Mouse (Mus musculus): ENCODE results near the gene Prpf8. TPM values are rescaled to one million over a fixed set of nuclear protein-coding genes. Genes with fewer than 3 reads are reported as not detected.

The Prpf8 gene
- polyA plus RNA-seq, 1 experiment from 2014 or later, result 65.0 TPM

GRCm38 (mm10) chr11:75508904-75509303 lies 22.3 kb downstream of the Prpf8 start:
- Histone ChIP-seq H3K27me3 (ENCODE audit: control insufficient read depth, insufficient read depth, low read length) (no peaks in the 10 kb centered on the region), H3K27ac (ENCODE audit: low read depth, low read length) (no peak overlapping the region), H3K9me3 (ENCODE audit: control insufficient read depth, low read length) (no peaks in the 10 kb centered on the region), H3K36me3 (ENCODE audit: control insufficient read depth, insufficient read depth, low read length) (peaks cover 46% of the 10 kb centered on the region), H3K4me2 (ENCODE audit: low read depth, low read length) (no peak overlapping the region), H3K9ac (replicated peaks; ENCODE audit: low read depth, low read length) (no peak overlapping the region), H3K4me1 (ENCODE audit: control insufficient read depth, insufficient read depth, low read length) (peaks cover 8% of the 10 kb centered on the region; the same call in 1 of the 2 replicates), H3K4me3 (ENCODE audit: low read depth, low read length) (no peak overlapping the region)
- 79% methylated on average over 8 of the region's 8 CpGs for WGBS
- ATAC-seq (ENCODE audit: low read depth), result no peak

- Histone ChIP-seq H3K9ac (replicated peaks; ENCODE audit: low read depth, low read length) (peak within 1 kb of the TSS; percentile 52), H3K27ac (ENCODE audit: low read depth, low read length) (peak within 1 kb of the TSS; percentile 70), H3K36me3 (ENCODE audit: control insufficient read depth, insufficient read depth, low read length) (peaks cover 36% of the 10 kb centered on the region), H3K4me3 (ENCODE audit: low read depth, low read length) (peak within 1 kb of the TSS; percentile 41), H3K9me3 (ENCODE audit: control insufficient read depth, low read length) (no peaks in the 10 kb centered on the region), H3K4me1 (ENCODE audit: control insufficient read depth, insufficient read depth, low read length) (peaks cover 8% of the 10 kb centered on the region; the same call in 1 of the 2 replicates), H3K4me2 (ENCODE audit: low read depth, low read length) (peak within 1 kb of the TSS; percentile 93), H3K27me3 (ENCODE audit: control insufficient read depth, insufficient read depth, low read length) (no peaks in the 10 kb centered on the region)
- peak; percentile 82 for ATAC-seq (ENCODE audit: low read depth)
- 2% methylated on average over 42 of the region's 43 CpGs for WGBS
Measured at GRCm38 (mm10) chr11:75509741-75510626, 23.4 kb downstream of the Prpf8 start, which contains the start of gene Rilp. TSS of gene Rilp (plus strand) at chr11:75510094.

- Histone ChIP-seq H3K9me3 (ENCODE audit: control insufficient read depth, low read length) (no peaks in the 10 kb centered on the region), H3K4me1 (ENCODE audit: control insufficient read depth, insufficient read depth, low read length) (peaks cover 8% of the 10 kb centered on the region; the same call in 1 of the 2 replicates)
Measured at GRCm38 (mm10) chr11:75510627-75510993, 24.0 kb downstream of the Prpf8 start.

GRCm38 (mm10) chr11:75511213-75511612 lies 24.6 kb downstream of the Prpf8 start:
- Histone ChIP-seq H3K27me3 (ENCODE audit: control insufficient read depth, insufficient read depth, low read length) (no peaks in the 10 kb centered on the region), H3K9ac (replicated peaks; ENCODE audit: low read depth, low read length) (no peak overlapping the region), H3K36me3 (ENCODE audit: control insufficient read depth, insufficient read depth, low read length) (peaks cover 25% of the 10 kb centered on the region), H3K9me3 (ENCODE audit: control insufficient read depth, low read length) (no peaks in the 10 kb centered on the region), H3K4me3 (ENCODE audit: low read depth, low read length) (no peak overlapping the region), H3K4me1 (ENCODE audit: control insufficient read depth, insufficient read depth, low read length) (peaks cover 8% of the 10 kb centered on the region; the same call in 1 of the 2 replicates), H3K27ac (ENCODE audit: low read depth, low read length) (no peak overlapping the region), H3K4me2 (ENCODE audit: low read depth, low read length) (no peak overlapping the region)
- ATAC-seq (ENCODE audit: low read depth), result no peak
- 83% methylated on average over 6 of the region's 6 CpGs for WGBS

More at GRCm38 (mm10) chr11:75510627-75510993, 24.0 kb downstream of the Prpf8 start:
- no peaks in the 10 kb centered on the region for H3K27me3 ChIP-seq (ENCODE audit: control insufficient read depth, insufficient read depth, low read length)
- H3K4me2 ChIP-seq (ENCODE audit: low read depth, low read length), result peak overlapping the region; percentile 93
- peak overlapping the region; percentile 52 for H3K9ac ChIP-seq (replicated peaks; ENCODE audit: low read depth, low read length)
- peak overlapping the region; percentile 41 for H3K4me3 ChIP-seq (ENCODE audit: low read depth, low read length)
- WGBS, result under 1% methylated on average over 24 of the region's 24 CpGs
- peak overlapping the region; percentile 70 for H3K27ac ChIP-seq (ENCODE audit: low read depth, low read length)
- peak; percentile 88 for ATAC-seq (ENCODE audit: low read depth)
- H3K36me3 ChIP-seq (ENCODE audit: control insufficient read depth, insufficient read depth, low read length), result peaks cover 31% of the 10 kb centered on the region

DNA sequence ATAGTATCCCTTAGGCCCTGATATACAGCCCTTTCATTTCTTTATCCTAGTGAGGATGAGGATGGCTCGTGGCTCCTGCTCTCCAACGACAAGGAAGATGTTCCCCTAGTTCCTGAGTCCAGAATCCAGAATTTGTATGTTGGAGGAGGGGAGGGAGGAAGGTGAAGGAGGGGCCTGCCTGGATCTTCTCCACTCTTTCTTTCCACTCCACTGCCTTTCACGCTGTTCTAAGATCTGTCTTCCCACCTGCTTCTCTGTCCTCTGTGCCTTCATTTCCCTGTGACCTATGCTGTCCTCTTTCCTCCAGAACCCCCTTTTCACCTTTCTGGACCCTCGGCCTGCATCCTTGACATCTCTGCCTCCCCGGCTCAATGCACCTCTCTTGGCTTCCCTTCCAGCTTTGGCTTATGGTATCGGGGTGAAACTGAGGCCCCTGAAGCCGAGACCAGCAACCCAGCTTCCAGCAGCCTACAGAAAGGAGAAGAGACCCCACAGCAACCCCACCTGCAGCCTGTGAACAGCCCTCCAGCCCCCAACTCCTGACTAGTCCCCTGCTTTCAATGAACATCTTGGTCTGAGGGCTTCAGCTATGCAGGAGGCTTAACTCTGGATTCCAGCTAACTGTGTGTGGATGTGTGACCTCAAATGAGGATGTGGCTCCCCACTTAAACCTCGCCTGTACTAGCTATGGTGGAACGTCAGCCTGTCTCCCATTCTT lies 25.8 kb downstream of the Prpf8 start:
- ATAC-seq (ENCODE audit: low read depth), result no peak
- no peak overlapping the region for H3K27ac ChIP-seq (ENCODE audit: low read depth, low read length)
- H3K4me1 ChIP-seq (ENCODE audit: control insufficient read depth, insufficient read depth, low read length), result peaks cover 8% of the 10 kb centered on the region; the same call in 1 of the 2 replicates
- H3K4me3 ChIP-seq (ENCODE audit: low read depth, low read length), result no peak overlapping the region
- no peaks in the 10 kb centered on the region for H3K27me3 ChIP-seq (ENCODE audit: control insufficient read depth, insufficient read depth, low read length)
- peaks cover 20% of the 10 kb centered on the region for H3K36me3 ChIP-seq (ENCODE audit: control insufficient read depth, insufficient read depth, low read length)
- 80% methylated on average over 9 of the region's 9 CpGs for WGBS
- no peaks in the 10 kb centered on the region for H3K9me3 ChIP-seq (ENCODE audit: control insufficient read depth, low read length)
- no peak overlapping the region for H3K9ac ChIP-seq (replicated peaks; ENCODE audit: low read depth, low read length)
- no peak overlapping the region for H3K4me2 ChIP-seq (ENCODE audit: low read depth, low read length)

DNA sequence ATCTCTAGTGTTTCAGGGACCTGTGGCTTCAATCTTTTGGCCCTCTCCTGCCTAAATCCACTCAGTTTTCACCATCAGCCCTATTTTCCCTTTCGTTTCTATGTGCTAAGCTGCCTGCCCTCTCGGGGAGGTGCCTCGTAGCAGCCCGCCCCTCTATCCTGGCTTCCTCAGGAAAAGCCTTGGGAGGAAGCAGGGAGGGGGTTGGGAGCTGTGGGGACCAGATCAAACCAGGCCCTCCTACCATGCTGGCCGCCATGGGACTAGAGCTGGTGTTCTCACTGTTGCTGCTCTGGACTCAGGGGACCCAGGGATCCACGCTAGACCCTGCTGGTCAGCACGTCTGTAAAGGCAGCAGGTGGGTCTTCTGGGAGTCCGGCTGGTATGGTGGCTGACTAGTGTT lies 26.7 kb downstream of the Prpf8 start, which contains the start of gene Scarf1:
Scarf1 (plus strand) TSS at position 205 of the 400 bp plus-strand sequence.
- Histone ChIP-seq H3K4me3 (ENCODE audit: low read depth, low read length) (no peak within 1 kb of the TSS), H3K4me2 (ENCODE audit: low read depth, low read length) (peak within 1 kb of the TSS; percentile 6; the same call in 1 of the 2 replicates), H3K9ac (replicated peaks; ENCODE audit: low read depth, low read length) (no peak within 1 kb of the TSS), H3K36me3 (ENCODE audit: control insufficient read depth, insufficient read depth, low read length) (peaks cover 11% of the 10 kb centered on the region), H3K27ac (ENCODE audit: low read depth, low read length) (no peak within 1 kb of the TSS), H3K9me3 (ENCODE audit: control insufficient read depth, low read length) (no peaks in the 10 kb centered on the region), H3K4me1 (ENCODE audit: control insufficient read depth, insufficient read depth, low read length) (peaks cover 8% of the 10 kb centered on the region; the same call in 1 of the 2 replicates), H3K27me3 (ENCODE audit: control insufficient read depth, insufficient read depth, low read length) (no peaks in the 10 kb centered on the region)
- no peak for ATAC-seq (ENCODE audit: low read depth)
- 58% methylated on average over 8 of the region's 8 CpGs for WGBS

GRCm38 (mm10) chr11:75515186-75515585 lies 28.6 kb downstream of the Prpf8 start:
- no peak overlapping the region for H3K4me3 ChIP-seq (ENCODE audit: low read depth, low read length)
- no peaks in the 10 kb centered on the region for H3K36me3 ChIP-seq (ENCODE audit: control insufficient read depth, insufficient read depth, low read length)
- H3K27me3 ChIP-seq (ENCODE audit: control insufficient read depth, insufficient read depth, low read length), result no peaks in the 10 kb centered on the region
- no peaks in the 10 kb centered on the region for H3K9me3 ChIP-seq (ENCODE audit: control insufficient read depth, low read length)
- no peak overlapping the region for H3K4me2 ChIP-seq (ENCODE audit: low read depth, low read length)
- no peak overlapping the region for H3K27ac ChIP-seq (ENCODE audit: low read depth, low read length)
- no peaks in the 10 kb centered on the region for H3K4me1 ChIP-seq (ENCODE audit: control insufficient read depth, insufficient read depth, low read length)
- 90% methylated on average over 25 of the region's 25 CpGs for WGBS
- H3K9ac ChIP-seq (replicated peaks; ENCODE audit: low read depth, low read length), result no peak overlapping the region
- no peak for ATAC-seq (ENCODE audit: low read depth)

DNA sequence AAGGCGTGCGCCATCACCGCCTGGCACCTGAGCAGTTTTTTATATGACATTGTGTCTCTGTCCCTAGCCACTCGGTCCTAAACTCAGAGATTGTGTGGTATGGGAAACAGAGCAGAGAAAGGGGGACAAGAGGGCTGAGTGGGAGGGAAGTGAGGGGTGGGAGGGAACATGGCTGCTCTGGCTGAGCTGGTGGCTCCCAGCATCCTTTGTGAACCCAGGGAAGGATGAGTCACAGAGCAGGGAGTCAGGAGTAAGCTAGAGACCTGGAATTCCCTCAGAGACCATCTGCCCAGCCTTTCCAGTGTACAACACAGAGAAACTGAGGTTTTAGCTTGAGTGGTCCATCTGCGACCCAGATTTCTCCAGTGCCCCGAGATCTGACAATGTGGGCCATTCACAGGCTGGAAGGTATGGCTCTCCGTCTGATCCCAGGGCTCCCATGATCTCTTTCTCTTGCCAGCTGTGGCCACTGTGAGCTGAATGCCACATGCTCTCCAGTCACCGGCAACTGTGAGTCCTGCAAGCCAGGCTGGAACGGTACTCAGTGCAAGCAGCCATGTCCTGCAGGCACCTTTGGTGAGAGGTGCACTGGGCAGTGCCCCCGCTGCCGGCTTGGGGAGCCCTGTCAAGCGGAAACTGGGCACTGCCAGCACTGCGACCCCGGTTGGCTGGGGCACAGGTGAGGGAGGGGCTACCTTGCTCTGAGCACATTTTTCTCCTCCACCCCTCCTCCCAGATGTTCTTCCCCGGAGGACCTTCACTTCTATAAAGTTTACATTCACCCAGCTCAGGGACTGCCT lies 33.4 kb downstream of the Prpf8 start:
- WGBS, result 73% methylated on average over 15 of the region's 15 CpGs

More for the DNA sequence above, 33.4 kb downstream of the Prpf8 start:
- no peak overlapping the region for H3K9ac ChIP-seq (replicated peaks; ENCODE audit: low read depth, low read length)
- H3K36me3 ChIP-seq (ENCODE audit: control insufficient read depth, insufficient read depth, low read length), result no peaks in the 10 kb centered on the region
- no peak overlapping the region for H3K27ac ChIP-seq (ENCODE audit: low read depth, low read length)
- H3K4me2 ChIP-seq (ENCODE audit: low read depth, low read length), result no peak overlapping the region
- H3K4me1 ChIP-seq (ENCODE audit: control insufficient read depth, insufficient read depth, low read length), result no peaks in the 10 kb centered on the region
- no peaks in the 10 kb centered on the region for H3K9me3 ChIP-seq (ENCODE audit: control insufficient read depth, low read length)
- no peak for ATAC-seq (ENCODE audit: low read depth)
- H3K4me3 ChIP-seq (ENCODE audit: low read depth, low read length), result no peak overlapping the region
- H3K27me3 ChIP-seq (ENCODE audit: control insufficient read depth, insufficient read depth, low read length), result no peaks in the 10 kb centered on the region

Data from neural tube, embryonic 14.5 days (tissue).